Mouse (Mus musculus) ES-CJ7 (cell line): ENCODE data around the gene Sos2.
"Not testable (repeated sequence)": the region's sequence is repeated elsewhere in the genome, so short reads cannot be mapped to it uniquely, and the experiment has no call there.

Experiments used
- DNase-seq: peaks from one replicate; pipeline ENCODE4 v3.0.0; 2011; ENCODE audit warnings: low read depth, low spot score

The Sos2 gene

GRCm38 (mm10) chr12:69674576-69675537, 6.8 kb downstream of the Sos2 start:
- DNase-seq: no peak

DNA sequence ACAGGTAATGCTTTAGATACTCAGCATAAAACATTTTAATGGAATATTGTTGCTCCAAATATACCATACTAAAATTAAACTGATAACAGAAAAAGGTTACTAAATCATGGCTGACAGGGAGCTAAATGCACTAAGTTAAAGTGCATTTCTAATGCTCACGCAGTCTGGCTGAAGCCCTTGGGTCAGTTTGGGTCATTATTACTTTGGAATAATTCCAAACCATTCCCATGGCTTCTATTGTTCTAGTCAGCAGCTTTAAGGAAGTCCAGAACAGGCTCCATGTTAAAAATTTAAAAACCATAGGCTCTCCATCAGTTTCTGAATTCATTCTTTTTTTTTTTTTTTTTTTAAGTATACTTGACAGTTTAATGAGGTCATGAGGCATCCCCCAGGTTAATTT, 7.5 kb downstream of the Sos2 start:
- no peak for DNase-seq

GRCm38 (mm10) chr12:69666721-69667120, 14.9 kb downstream of the Sos2 start:
- no peak for DNase-seq

- DNase-seq: no peak
These were observed 20.0 kb downstream of the Sos2 start for GRCm38 (mm10) chr12:69661658-69662057.

DNA sequence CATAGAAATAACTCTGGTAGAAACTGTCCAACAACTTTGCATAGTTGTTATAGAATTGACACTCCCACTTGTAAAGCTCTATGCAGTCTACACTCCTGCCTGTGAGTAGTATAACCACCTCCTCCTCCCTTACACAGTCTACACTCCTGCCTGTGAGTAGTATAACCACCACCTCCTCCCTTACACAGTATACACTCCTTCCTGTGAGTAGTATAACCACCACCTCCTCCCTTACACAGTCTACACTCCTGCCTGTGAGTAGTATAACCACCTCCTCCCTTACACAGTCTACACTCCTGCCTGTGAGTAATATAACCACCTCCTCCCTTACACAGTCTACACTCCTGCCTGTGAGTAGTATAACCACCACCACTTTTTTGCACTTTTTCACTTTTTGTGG, 27.7 kb downstream of the Sos2 start:
- not testable (repeated sequence) for DNase-seq

GRCm38 (mm10) chr12:69649511-69649910, 32.1 kb downstream of the Sos2 start:
- no peak for DNase-seq

GRCm38 (mm10) chr12:69645821-69646616, 35.6 kb downstream of the Sos2 start:
- no peak for DNase-seq

GRCm38 (mm10) chr12:69644877-69645276, 36.8 kb downstream of the Sos2 start:
- DNase-seq: no peak

DNA sequence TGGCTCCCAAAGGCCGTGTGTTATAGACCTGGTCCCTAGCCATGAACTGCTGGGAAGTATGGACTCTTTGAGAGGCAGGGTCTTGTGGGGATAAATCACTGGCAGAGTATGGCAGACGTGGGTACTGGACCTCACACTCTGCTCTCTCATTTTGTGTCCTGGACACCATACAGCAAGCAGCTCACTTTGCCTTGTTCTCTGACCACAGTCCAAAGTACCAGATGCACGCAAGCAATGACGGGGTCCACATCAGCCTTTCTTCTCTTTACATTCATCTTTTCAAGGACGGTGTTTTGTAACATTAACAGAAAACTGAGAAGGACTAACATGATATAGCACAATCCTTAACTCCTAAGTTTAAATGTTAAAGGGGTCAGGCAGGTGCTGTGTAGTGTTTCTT, 38.8 kb downstream of the Sos2 start:
- DNase-seq: no peak

GRCm38 (mm10) chr12:69634761-69635160, 46.9 kb downstream of the Sos2 start:
- DNase-seq: peak; percentile 32

GRCm38 (mm10) chr12:69618590-69618989, 63.1 kb downstream of the Sos2 start:
- not testable (repeated sequence) for DNase-seq

DNA sequence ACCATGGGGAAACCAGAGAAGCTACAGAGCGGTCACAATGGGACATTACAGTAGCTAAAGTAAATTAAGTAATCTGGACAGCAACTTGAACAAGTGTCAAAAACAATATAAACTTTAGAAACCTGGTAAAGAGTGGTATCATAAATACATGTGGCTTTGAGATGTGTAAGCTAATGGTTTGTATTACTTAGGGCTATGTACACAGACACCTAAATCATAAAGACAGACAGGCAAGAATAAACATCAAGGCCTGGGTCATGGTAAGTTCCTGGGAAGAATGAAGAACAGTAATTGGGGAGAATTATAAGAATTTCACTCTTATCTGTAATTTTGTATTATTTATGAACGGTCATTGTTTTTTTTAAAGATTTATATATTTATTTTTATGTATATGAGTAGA, 77.3 kb downstream of the Sos2 start:
- no peak for DNase-seq

DNA sequence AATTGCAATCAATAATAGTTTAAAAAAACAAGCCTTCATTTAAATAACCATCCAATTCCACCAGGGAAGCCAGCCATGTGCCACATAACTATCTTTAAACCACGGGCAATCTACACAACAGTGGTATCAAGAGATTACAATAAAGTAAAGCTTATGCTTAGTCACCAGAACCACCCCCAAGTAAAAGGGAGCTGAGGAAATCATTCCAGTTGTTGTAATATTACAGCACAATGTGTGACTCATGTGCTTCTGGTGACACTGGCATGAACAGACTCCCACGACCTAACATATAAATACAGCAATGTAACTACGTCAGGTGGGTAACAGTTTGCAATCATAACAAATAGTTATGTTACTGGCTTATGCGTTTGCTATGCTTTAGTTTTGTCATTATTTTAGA, 84.2 kb downstream of the Sos2 start:
- no peak for DNase-seq

DNA sequence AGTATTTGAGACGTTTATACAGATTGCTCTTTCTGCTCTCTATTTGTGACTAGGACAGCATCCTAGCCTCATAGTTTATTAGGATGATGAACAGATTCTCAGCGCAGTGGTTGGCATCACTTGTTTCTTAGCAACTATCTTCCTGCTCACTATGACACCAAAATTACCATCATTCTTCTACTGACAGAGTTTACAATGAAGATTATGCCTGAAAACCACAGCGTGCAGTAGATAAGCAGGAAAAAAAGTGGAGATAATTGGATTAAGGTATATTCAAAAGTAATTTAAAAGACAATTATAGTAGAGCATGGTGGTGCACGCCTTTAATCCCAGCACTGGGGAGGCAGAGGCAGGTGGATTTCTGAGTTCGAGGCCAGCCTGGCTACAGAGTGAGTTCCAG, 88.5 kb downstream of the Sos2 start:
- no peak for DNase-seq

GRCm38 (mm10) chr12:69583270-69583629, 98.4 kb downstream of the Sos2 start:
- DNase-seq: no peak

- peak; percentile 94 for DNase-seq
These were observed 98.9 kb downstream of the Sos2 start, which contains the start of gene Vcpkmt for GRCm38 (mm10) chr12:69582613-69583269. Vcpkmt (minus strand) TSS chr12:69583028.

- DNase-seq: no peak
These were observed 99.4 kb downstream of the Sos2 start for GRCm38 (mm10) chr12:69582216-69582612.

DNA sequence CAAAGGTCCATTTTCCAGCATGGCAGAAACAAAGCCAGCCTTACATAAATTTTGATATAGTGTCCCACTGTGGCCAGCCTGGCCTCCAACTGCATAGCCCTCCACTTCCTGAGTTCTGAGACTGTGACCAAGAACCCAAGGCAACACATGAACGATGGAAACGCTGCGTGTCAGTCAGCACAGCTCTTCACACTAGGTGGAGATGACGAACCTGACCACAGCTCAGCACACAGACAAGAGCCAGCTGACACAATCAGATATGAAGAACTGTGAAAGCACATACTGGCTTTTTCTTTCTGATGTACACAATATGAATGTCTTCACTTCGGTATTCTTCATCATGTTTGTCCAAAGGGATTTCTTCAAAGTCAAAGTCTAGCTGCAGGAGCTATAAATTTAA, 102.0 kb downstream of the Sos2 start:
- DNase-seq: no peak

DNA sequence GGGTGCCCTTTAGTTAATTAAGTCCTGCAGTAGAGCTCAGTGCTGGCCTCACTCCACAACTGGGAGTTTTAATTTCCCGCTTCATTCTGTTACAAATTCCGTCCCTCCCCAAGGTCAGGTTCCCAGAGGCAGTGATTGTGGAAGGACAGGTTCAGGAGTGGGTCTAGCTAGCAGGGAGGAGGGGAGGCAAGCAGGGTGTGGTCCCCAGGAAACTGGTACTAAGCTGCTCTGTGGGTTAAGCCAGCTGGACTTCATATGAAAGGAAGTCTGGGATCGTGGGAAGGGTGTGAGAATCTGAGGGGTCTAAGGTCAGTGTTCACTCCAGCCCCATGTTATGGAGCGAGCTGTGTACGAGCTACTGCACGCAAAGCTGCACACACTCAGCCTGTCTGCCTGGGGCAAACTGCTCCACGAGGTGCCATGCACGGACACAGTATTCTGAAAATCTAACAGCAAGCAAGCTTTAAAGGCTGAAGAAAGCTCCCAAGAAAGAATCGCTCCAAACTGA, 105.5 kb downstream of the Sos2 start:
- DNase-seq: peak; percentile 48

DNA sequence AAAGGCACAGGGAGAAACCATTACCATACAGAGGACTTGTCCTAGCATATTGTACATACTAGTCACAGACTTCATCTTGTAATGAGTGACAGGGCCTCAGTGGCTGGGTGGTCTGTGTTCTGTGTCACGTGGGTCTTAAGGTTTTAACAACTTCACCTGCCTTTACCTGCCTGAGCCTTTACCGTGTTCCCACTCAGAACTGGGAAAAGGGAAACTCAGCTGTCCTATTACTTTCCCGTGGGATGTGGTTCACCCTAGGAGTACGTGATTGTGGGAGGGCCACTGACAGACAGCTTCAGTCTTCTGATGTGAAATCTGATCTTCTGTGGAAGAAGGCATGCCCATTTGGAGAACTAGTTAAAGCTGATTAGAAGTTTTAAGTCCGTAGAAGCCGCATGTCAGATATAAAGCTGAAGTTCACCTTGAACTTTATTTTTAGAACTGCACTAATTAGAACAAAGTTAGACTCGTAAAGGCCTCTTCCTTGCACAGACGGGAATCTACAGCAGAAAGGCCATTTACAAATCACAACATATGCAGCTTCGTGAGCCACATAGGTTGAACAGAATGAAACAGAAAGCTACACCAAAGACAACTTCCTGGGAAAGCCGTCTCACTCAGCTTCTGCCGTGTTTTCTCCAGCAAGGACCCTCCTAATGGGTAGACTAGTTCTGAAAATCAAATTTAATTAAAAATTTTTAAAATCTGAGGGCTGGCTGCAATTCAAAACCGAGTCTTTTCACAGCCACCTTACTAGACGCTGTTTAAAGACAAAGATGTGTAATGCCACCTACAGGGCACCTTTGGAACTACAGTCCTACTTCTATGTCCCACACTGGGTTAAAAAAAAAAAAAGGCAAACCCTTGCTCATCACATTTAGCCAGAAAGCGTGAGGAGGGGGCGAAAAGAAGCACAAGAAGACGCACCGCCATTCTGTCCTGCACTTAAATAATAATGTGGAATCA, 107.5 kb downstream of the Sos2 start:
- DNase-seq: peak; percentile 84

DNA sequence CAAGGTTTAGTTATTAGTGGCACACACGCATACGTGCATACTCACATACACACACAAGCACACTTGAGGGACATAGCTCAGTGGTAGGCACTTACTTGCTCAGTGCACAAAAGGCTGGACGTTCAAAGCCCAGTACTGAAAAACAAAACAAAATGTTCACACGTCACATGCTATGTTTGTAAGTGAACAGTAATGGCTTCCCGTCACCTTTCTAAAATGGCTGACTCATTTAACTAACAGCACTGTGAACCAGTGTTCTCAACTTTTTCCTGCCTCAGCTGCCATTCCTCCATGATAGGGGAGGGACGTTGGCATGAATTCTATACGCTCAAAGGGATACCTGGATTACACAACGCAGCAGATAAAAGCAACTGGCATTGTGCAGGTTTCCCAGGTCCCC, 108.4 kb downstream of the Sos2 start:
- DNase-seq: no peak
